Mouse (Mus musculus) adrenal gland, adult 18-20 months (tissue): ENCODE measurements at regions not wholly inside any gene's neighbourhood (a gene's known extent, or its start where the extent isn't known, plus 50 kb on each side); places are given as distances from the start of the nearest gene placed in this dataset.

Source experiments
- DNase-seq, 2 experiments: peaks; one replicate each; pipeline ENCODE4 v3.0.0; 2021 to 2022; ENCODE audit warnings: low spot score in 2 of 2

GRCm38 (mm10) chr4:140324971-140325676 lies 78.5 kb upstream of the Igsf21 start:
- DNase-seq = no peak

- DNase-seq = no peak
These were observed 73.7 kb upstream of the Igsf21 start for GRCm38 (mm10) chr4:140320120-140320921.

GRCm38 (mm10) chr4:140312635-140313034 lies 66.1 kb upstream of the Igsf21 start:
- no peak for DNase-seq

- no peak for DNase-seq
These were observed 60.9 kb upstream of the Igsf21 start for GRCm38 (mm10) chr4:140307481-140307880.

GRCm38 (mm10) chr4:140304960-140305359 lies 58.4 kb upstream of the Igsf21 start:
- DNase-seq = no peak

GRCm38 (mm10) chr4:140301661-140302060 lies 55.1 kb upstream of the Igsf21 start:
- no peak for DNase-seq

- no peak for DNase-seq
These were observed 51.5 kb upstream of the Igsf21 start for GRCm38 (mm10) chr4:140297912-140298620.
